Mouse (Mus musculus) olfactory bulb, adult 2 months (tissue): Measurements from ENCODE around the gene Foxn1.

ENCODE experiments used
- CTCF ChIP-seq: fragments of 200-500 bp; IDR thresholded peaks from 2 replicates; pipeline ENCODE4 v1.5.1; 2012; ENCODE audit warnings: low read depth, mild to moderate bottlenecking, low read length, moderate library complexity; ENCODE audit not compliant: insufficient read depth
- POLR2A ChIP-seq: fragments of 200-500 bp; IDR thresholded peaks from 2 replicates; pipeline ENCODE4 v1.6.1; 2012; ENCODE audit warnings: mild to moderate bottlenecking, low read depth, low read length, moderate library complexity; ENCODE audit not compliant: insufficient read depth

- TF ChIP-seq CTCF (no peak), POLR2A (no peak)
Observed at GRCm38 (mm10) chr11:78333992-78334391, 52.4 kb downstream of the Foxn1 start.
